Mouse (Mus musculus) ovary, postnatal 14 days (tissue): ENCODE results near the gene Celf2.

ENCODE experiments used
- DNase-seq: peaks from one replicate; pipeline ENCODE4 v3.0.0; 2022; ENCODE audit warnings: low spot score

Celf2 gene

DNA sequence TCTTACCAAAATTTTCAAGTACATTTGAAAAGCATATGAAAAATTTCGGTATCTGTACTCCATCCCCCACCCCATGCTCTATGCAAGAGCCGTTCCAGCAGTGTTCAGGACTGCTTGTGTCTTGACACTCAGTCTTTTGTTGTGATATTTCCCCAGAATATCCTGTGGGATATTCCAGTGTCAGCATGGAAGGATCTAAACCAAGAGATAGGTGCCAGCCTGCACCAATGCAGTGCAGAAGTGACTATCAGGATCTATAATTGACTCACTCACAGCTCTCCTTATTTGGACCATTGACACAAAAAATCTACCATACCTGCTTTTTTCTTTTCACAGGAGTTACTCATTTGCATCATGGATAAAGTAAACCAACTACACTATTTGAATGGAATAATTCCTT is 116.9 kb downstream of the Celf2 start:
- no peak for DNase-seq

- no peak for DNase-seq
Observed at GRCm38 (mm10) chr2:7389264-7389663, 120.1 kb downstream of the Celf2 start.

GRCm38 (mm10) chr2:7378736-7379135 is 130.6 kb downstream of the Celf2 start:
- no peak for DNase-seq

DNA sequence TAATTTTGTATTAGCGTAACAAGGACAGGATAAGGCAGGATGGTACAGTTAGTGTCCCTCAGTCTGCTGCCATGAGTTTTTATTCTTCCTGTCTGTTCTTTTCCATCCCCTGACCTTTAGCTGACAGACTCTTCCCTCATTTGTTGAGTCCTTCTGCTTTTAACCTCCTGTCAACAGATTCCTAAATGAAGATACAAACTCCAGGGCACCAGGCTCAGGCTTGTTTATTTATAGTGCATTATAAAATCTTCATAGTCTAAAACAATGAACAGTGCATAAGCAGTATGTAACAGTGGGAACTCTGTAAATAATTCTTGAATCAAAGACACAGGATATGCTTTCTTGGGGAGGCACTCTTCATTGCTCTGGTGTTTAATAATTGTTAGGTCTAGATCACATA is 131.5 kb downstream of the Celf2 start:
- DNase-seq = no peak

DNA sequence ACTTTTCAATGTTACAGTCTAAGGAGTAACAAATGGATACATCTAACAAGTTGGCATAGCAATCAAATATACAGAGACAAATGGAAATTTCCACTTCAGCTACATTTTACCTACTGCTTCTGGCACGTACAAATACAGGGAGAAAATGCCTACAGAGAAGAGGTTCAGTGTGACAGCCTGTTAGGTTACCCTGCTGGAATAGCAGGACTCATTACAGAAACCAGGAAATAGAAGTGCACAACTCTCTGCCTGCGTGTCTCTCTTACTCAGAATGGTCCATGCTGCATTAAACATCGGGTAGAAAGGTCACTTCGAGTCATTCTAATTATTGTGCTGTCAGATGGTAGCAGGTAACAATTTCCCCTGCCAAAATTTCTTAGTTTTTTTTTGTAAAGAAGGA is 141.6 kb downstream of the Celf2 start:
- no peak for DNase-seq

GRCm38 (mm10) chr2:7359557-7359956 is 149.8 kb downstream of the Celf2 start:
- DNase-seq = no peak

DNA sequence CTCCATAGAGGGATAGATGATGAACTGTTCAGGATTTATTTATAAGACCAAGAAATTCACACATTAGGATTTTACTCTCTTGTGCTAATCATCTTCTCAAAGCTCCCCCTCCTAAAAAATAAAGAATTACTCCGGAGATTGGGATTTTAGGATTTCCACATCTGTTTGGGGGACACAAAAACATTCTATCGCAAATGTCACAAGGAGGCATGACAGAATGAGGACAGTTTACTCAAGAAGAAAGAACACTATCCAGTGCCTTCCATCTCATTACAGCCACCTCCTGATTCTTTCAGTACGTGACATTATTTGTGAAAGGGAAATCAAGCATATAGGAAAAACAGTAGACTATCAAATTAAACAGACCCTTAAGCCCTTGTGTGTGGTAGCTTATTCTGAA is 150.5 kb downstream of the Celf2 start:
- no peak for DNase-seq

DNA sequence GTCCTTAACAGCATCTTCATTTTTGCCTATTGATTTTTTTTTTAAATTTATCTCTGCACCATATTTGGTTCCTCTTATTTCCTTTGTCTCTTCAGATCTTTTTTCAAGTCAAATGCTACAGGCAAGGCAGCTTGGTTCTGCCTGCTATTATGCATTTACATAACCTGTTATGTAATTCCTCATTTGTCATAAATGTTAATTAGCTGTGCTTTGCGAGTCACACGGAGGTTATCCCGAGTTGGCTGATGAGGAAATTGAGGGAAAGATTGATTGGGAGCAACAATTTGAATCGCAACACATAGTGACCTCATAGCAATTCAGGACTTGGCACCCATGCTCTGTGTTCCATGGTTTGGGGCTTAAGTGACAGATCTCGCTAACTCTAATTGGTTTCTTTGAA is 158.1 kb downstream of the Celf2 start:
- DNase-seq = no peak

DNA sequence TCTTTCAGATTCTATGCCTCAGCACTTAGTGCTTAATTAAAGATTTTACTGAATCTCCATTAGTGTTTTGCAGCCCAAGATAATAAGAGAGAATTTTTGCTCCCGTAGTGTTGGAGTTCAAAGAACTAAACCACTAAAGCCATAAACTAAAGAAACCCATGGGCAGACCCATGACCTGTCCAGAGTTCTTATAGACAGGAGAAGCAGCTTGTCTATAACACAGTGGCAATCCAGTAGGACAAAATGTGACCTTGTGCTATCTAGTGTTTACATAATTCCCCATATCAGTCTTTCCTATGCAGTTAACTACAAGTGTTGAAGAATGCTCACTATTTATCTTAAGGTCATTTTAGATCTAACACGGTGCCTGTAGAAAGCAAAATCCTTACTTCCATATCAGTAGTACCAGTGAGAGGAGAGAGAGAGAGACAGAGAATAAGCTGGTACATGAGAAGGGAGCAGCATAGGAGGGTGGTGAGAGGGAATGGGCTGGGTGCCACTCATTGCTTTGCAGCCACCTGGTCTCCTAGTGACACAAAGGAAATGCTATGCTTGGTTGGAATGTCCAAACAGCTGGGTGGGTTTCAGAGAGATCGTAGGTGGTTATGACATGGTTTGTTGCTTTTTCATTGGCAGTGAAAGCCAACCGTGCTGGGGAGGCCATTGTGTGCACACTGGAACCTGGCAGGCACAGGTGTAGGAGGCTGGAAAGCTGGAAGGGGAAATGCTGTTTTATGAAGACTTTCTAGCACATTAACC is 162.5 kb downstream of the Celf2 start:
- peak; percentile 25 for DNase-seq

GRCm38 (mm10) chr2:7344951-7345350 is 164.4 kb downstream of the Celf2 start:
- DNase-seq = no peak

DNA sequence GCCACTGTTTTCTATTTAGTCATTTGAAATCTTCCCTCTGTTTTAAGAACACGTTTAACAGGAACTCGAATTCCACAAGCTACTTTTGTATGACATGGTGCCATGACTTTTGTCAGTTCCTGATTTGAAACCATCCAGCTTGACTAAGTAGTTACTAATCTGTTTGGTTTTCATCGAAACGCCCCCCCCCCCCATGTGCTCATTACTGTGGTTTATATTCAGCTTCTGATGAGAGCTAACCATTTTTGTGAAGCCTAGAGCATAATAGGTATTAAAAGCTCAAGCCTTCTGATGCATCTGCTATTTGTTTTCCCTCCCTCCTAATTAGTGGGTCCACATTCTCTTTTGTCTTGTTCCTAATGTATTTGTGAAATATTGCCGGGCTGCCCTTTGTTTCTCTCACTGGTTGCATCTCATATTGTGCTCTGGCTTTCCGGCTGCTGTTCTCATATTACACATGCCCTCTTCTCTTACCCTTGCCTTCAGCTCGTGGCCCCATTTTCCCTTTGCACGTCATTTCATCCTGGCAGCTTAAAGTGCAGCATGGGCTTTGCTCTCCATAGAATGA is 166.4 kb downstream of the Celf2 start:
- no peak for DNase-seq

DNA sequence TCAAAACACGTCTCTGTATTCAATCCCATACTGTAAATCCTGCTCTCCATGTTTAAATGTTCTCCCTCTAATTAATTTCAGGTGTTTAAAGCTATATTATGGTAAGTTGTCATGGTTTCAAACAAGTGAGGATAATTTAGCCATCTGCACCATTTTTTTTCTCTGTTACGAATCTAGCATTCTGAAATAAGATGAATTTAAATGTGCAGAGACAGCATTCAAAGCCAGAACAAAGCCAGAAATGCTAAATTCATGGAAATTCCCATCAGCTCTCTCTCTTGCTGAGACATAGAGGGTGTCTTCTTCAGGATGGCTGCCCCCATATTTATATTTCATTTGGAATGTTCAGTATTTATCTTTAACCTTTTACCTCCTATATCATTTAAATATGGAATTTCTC is 174.5 kb downstream of the Celf2 start:
- no peak for DNase-seq

GRCm38 (mm10) chr2:7328018-7328899 is 181.1 kb downstream of the Celf2 start:
- DNase-seq = no peak

- no peak for DNase-seq
Observed at GRCm38 (mm10) chr2:7319760-7320159, 189.6 kb downstream of the Celf2 start.

DNA sequence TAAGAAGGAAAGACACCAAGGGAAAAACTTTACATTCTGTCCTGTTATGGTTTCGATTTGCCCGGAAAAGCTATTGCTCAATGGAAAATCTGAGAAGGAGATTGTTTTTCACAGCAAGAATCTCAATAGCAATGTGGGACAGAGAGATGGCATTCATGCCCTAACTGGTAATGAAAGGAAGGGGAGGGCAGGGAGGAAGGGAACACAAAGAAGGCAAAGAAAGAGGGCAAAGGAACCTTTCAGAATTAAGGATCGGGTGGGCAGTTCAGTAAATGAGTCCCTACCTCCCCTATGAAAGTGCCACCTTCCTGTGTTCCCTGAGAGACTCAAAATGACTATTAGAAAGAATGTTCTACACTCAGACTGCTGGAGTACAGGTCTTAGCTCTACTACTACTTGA is 197.6 kb downstream of the Celf2 start:
- no peak for DNase-seq

- DNase-seq = no peak
Observed at GRCm38 (mm10) chr2:7310840-7311182, 198.6 kb downstream of the Celf2 start.

GRCm38 (mm10) chr2:7310129-7310839 is 199.1 kb downstream of the Celf2 start:
- DNase-seq = no peak

DNA sequence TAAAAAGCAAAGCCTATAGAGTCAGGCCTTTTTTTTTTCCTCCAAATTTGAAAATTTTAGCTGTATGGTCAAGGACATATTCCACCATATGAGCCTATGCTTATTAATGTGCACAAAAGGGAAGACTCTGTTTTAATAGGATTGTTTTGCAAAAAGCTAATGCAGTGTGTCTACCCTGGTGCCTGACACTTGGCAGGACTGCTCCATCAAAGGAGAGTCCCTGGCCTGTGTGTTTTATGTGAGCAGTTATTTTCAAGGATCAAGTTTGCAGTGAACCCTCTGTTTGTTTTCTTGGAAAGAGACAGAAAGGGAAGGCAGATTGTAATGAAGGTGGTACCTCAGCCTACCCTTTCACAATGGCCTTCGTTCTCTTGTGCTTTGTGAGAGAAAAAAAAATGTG is 200.0 kb downstream of the Celf2 start:
- no peak for DNase-seq

DNA sequence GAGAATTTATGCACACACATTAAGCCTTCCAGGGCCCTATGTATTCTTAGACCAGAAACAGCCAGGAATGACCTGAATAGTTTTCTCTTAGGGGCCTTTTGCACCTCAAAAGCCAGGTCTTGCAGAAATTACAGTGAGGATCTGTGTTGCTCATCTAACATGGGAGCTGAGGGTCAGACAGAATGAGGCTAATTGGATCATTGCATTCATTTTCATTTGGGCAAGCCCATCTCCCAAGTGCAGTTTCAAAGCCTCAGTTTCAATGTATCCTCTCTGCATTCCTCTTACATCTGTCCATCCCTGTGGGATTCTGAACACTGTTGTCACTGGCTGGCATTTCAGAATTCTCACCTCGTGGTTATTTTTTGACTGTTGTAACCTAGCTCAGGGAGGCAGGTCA is 200.6 kb downstream of the Celf2 start:
- DNase-seq = no peak

GRCm38 (mm10) chr2:7287434-7287833 is 221.9 kb downstream of the Celf2 start:
- no peak for DNase-seq

DNA sequence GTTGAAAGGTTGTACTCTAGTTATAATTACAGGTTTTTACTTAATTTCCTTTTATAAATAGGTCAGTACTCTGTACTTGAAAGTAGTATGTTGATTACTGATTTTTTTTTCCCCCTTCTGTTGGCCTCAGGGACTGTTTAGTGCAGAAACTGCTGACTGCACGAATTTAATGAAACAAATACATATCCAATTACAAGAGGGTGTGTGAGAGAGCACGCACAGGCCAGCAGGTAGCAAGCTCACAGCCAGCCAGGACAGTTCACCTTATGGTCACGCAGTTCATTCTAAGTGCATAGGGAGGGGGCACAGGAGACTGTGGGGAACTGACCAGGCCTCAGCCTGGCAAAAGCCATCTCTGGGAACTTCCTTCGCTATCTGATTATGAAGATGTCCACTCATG is 236.1 kb downstream of the Celf2 start:
- no peak for DNase-seq

GRCm38 (mm10) chr2:7270051-7270450 is 239.3 kb downstream of the Celf2 start:
- DNase-seq = no peak

DNA sequence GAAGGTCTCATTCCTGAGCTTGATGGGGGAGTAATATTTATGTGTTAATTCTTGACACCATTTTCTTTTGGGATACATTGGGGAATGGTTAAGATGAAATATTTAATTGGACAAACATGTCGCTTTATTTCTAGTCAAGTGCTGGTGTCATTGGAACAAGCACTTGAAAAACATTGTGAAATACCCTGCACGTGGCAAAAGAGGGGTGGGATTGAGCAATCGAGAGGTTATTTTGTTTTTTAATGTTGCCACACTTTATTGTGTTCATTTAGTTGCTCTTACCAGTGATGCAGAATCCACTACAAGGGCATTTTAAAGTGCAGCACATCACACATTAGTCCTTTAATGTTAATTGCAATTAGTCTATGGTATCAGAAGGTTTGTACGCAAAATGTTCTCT is 242.2 kb downstream of the Celf2 start:
- no peak for DNase-seq
